Mouse (Mus musculus): Measurements from ENCODE around the gene Cga.
A peak's percentile ranks its signal among the peaks of the same experiment; 100 is the strongest.
"Not testable (repeated sequence)": the region's sequence is repeated elsewhere in the genome, so short reads cannot be mapped to it uniquely, and the experiment has no call there.

Cga gene

DNA sequence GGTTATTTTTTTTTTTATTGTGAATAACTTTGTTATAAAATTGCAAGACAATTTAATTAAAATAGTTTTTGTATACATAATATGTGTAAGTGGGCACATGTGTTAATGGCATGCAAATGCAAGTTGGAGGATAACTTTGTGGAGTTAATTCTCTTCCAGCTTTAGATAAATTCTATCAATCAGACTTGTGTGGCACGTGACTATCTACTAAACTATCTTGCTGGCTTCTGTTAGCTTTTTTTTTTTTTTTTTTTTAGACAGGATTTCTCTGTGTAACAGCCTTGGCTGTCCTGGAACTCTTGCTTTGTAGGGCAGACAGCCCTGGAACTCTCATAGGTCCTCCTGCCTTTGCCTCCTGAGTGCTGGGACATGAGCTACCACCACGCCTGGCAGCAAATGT, 4.9 kb downstream of the Cga start:
- no peak for DNase-seq

DNA sequence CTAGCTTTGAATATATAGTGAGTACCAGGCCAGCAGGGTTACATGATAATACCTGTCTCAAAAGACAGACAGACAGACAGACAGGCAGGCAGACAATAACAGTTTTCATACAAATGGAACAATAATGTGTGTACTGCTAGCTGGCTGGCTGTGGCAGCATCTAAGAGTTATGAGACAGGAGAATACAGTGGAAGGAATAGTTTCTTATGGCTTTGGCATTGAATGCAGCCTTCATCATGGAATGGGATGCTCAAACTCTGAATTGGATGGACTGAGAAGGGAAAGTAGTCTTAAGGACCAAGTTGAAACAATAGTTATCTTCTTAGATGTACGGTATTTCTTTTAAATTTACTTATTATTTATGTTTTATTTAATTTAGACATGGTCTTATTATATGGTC, 5.7 kb downstream of the Cga start:
- DNase-seq: no peak

DNA sequence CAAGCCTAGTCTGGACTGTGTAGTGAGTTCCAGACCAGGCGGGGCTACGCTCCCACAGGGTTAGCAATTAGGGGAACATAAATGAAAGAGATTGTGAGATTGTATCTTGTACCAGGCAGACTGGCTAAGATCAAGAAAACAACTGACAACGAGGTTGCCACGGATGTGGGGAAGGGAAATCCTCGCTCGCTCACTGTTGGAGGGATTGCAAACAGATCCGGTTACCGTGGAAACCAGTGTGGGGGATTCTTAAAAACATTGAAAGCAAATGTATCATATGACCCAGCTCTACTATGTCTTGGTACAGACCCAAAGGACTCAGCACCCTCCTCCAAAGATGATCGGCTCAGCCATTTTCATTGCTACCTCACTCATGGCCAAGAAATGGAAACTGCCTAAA, 6.6 kb downstream of the Cga start:
- no peak for DNase-seq

DNA sequence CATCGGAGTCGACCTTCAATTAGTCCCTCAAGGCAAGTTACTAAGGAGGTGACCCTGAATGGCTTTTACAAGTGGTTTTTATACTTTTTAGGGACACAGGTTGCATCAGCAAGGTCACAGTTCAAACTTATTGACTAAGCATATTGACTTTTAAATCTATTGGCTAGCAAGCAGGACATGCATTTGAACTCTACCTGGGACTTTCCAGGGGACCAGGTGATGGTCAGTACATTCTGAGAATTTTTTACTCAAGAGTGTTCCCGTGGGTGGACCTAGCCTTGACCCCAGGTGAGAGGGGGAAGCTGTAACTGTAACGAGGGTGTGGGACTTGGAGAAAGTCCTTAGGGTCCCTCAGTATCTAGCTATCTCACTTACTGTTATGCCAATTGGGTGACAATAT, 7.6 kb downstream of the Cga start:
- no peak for DNase-seq

DNA sequence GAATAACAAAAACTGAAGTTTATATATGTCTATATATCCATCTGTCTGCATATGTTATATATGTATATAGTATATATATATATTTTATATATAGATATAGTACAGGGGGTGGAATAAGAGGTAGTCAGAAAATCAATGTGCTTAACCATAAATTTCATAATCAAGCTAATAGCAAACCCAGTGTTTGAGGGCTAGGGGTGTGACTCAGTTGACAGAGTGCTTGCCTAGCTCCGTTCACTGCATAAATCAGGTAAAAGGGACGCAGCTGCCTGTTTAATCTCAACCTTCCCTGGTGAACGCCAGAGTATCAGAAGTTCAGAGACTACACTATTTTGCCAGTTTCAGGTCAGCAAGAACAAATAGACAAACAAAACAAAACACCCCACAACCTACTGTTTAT, 8.0 kb downstream of the Cga start:
- not testable (repeated sequence) for DNase-seq

DNA sequence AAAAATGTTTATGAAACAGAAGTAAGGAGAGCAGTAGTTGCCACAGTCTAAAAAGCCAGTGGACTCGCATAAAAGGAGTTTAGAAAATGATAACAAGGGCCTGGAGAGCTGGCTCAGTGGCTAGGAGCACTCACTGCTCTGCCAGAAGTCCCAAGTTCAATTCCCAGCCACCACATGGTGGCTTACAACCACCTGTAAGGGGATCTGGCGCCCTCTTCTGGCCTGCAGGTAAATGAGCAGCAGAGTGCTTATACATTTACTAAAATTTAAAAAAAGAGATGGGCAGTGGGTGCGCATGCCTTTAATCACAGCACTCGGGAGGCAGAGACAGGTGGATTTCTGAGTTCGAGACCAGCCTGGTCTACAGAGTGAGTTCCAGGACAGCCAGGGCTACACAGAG, 11.8 kb downstream of the Cga start:
- no peak for DNase-seq

DNA sequence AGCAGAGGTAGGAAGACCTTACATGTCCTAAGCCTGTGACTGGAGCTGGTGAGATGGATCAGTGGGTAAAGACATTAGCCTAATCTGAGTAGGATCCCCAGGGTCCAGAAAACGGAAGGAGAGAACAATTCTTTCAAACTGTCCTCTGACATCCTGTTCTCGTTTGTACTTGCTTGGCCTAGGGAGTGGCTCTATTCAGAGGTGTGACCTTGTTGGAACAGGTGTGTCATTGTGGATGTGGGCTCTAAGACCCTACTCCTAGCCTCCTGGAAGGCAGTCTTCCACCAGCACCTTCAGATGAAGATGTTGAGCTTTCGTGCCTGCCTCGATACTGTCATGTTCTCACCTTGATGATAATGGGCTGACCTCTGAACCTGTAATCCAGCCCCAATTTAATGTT, 12.6 kb downstream of the Cga start:
- DNase-seq: no peak

DNA sequence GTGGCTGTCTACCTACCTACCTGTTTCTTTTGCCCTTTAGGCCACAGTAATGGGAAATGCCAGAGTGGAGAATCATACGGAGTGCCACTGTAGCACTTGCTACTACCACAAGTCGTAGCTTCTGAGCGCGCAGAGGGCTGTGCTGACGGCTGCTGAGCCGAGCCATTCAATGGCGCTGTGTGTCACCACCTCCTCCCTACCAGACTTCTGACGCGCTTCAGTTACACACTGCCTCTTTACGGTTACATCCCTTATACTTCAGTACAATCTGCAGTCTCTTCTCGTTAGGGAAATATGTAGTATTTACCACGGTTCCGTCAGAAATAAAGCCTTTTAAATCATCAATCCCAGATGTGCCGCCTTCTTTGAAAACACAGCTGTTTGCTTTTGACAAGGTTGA, 13.4 kb downstream of the Cga start:
- DNase-seq: no peak

DNA sequence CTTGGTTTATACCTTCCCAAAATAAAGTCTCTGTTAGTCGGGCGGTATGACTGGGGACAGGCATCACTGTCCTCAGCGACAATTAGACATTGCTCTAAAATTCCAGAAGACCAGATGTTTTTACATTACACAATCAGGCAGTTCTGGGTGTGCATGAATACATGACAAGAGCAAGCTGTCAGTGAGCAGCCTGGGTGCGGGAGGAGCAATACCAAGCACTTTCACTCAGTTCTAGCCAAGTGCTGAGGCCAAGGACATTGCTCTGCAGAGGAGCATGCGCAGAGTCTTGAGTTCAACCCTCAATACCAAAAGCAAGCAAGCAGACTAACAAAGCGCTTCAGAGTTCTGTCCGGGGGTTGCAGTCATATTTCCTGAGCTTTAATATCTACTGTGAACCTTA, 14.5 kb downstream of the Cga start:
- peak in 1 of 2 experiments; percentile 51 for DNase-seq

DNA sequence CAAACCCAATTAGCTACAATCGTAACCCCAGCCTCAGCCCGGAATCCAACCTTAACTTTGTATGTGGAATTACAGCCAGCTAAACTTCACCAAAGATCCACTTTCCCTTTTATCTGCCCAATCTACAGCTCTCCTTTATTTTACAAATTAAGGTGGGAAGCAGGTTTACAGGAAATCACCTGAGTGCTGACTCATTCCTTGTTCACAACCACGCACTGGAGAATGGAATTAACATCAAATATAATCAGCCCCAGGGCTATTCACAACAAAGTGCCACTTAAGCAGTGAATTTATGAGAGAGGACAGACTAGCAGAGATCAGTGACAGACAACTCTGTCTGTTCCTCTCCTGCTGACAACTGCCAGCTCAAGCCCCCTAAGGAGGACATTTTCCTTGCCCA, 17.8 kb downstream of the Cga start:
- no peak for DNase-seq

DNA sequence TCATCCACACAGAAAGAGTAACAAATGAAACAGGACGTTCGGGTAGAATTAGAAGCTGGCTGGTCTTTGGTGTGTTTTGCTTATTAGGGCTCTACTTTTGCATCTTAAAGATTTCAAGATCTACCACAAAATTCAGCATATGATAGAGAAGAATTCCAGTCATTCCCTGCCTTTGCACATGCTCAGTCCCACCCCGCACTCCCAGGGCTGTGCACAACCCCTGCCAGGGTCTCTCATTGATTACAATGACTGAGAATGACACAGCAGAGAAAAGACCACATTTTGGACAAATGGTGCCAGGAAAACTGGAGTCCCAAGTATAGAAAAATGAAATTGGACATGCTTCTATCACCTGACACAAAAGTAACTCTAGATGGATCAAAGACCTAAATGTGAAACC, 18.6 kb downstream of the Cga start:
- DNase-seq: no peak

DNA sequence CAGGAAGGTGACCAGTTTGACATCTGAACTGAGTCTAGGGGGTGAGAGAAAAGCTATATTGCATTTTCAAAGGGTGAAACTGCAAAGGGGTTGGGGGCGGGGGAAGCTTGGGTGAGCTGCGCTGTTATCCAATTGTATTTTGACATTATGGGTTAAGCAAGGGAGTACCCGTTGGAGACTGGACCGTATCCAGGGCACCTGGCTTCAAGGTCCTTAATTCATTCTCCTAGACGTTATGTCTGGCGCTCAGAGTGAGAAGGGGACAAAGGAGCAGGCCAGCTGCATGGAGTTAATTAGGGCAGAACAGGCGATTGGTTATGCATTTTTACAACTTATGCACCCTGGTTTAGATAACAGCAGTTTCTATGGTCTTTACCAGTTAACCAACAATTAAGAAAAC, 23.8 kb downstream of the Cga start:
- DNase-seq: no peak

DNA sequence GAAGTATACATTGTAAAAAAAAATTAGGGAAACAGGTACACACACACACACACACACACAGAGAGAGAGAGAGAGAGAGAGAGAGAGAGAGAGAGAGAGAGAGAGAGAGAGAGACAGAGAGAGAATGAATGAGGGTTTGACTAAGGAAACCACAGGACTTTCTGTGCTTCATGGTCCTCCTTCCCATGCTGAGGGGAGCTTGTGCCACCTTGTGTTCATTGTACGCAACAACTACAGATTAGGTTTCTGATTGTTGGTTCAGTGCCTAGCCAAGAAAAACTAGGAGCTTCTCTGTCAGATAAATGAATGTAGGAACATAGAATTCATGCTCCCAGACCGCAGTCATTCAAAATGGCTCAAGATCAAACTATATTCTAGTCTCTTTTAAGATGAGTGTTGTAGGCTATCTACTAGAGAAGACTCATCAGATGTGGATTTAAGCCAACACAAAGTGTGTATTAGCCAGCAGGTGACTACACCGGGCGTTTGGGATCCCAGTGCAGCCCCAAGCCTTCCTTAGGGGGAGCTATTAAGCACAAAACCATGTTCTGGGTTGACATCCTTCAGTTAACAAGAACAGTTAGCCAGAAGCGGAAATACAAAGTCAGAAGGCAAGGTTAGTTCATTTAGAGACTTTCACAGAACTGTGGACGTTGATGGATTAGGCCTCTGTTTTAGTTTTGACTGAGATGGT, 28.7 kb downstream of the Cga start:
- DNase-seq: peak in 1 of 2 experiments; percentile 41

DNA sequence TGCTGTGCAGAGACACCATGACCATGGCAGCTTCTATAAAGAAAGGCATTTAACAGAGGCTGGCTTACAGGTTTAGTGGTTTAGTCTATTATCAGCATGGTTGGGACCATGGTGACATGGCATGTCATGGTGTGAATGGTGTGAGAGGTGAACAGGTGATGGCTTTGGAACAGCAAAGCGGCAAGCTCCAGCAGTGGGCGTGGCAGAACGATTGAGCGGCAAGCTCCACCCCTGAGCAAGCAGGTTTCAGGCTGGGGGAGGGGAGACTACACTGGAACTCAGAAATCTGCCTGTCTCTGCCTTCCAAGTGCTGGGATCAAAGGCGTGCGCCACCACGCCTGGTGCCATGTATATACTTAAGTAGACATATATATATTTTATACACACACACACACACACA, 34.8 kb downstream of the Cga start:
- DNase-seq: not testable (repeated sequence)

DNA sequence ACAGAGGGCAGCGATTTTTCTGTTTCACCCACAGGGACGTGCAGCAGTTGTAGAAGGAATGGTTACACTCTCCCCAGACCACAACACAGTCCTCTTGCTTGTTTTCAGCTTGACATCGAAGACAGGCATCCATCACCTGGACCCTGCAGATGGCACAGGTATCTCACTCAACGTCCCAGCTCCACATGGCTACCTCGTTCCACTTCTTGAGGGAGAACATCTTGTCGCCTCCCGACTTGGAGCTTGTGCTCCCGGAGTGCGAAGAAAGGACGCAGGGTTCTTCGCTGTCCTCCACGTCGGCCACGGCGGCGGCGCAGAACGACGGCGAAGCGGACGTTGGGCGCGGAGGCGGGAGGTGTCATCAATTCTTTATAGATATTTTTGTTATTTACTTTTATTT, 47.5 kb downstream of the Cga start:
- no peak for DNase-seq

DNA sequence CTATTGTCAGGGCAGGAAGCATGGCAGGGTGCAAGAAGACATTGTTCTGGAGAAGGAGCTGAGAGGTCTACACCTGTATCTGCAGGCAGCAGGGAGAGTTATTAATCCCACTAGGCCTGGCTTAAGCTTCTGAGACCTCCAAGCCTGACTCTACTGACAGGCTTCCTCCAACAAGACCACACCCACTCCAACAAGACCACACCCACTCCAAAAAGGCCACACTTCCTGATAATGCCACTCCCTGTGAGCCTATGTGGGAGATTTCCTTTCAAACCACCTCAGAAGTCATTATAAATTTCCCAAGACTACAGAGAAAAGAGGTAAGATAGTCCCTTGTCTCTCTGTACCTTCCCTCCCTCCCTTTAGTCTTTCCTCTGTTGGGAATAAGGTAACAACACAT, 53.6 kb downstream of the Cga start:
- DNase-seq: no peak

DNA sequence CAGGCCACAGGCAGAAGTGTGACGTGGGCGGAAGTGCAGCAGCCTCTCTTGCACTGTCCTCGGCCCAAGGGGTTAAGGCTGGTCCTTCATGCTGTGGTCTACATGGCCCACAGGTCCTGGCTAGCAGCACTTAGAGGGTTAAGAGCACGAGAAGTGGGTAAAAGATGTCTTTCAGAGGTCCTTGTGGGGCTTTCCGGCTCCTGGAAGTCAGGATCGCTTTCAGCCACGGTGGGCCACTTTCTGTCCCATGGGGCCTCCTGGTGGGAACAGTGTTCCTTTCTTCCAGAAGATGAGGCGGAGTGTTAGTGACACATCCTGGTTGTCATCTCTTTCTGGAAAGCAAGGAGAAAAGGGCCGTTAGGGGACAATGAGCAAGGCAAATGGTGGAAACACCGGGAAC, 60.1 kb downstream of the Cga start:
- DNase-seq: no peak
